ENCODE assay signal across 8 mouse cellular contexts in genomic region chr15:96696486-96697284, GRCm38 (mm10). TPM values are rescaled to one million over a fixed set of nuclear protein-coding genes. Genes with fewer than 3 reads are reported as not detected.
DNase-seq lines count a peak whose midpoint lies in the region; ATAC-seq and TF ChIP-seq lines count a peak whose summit lies in the region.

No protein-coding gene starts in this region.

- H3K27me3 ChIP-seq in kidney, embryonic 15.5 days: no peaks in the 10 kb centered on the region
- H3K27me3 ChIP-seq in hindbrain, embryonic 14.5 days (ENCODE audit: control insufficient read depth, insufficient read depth, low read length): no peaks in the 10 kb centered on the region
- H3K27me3 ChIP-seq in midbrain, embryonic 13.5 days: 0 out of 2 replicates have a peak, but pooled peaks cover under 1% of the 10 kb centered on the region

- H3K4me3 ChIP-seq in kidney, embryonic 15.5 days (replicated peaks): peak overlapping the region; percentile 92
- H3K4me3 ChIP-seq in bone marrow macrophage, adult 2 months (ENCODE audit: insufficient read depth, low read length): peak overlapping the region; percentile 48
- peak overlapping the region; percentile 93 for H3K4me3 ChIP-seq in hindbrain, embryonic 14.5 days (replicated peaks; ENCODE audit: low read length)
- H3K4me3 ChIP-seq in midbrain, embryonic 13.5 days (replicated peaks): peak overlapping the region; percentile 89

- 51% methylated on average over 13 of the region's 13 CpGs for WGBS in kidney, embryonic 15.5 days
- 69% methylated on average over 13 of the region's 13 CpGs for WGBS in hindbrain, embryonic 14.5 days
- 73% methylated on average over 13 of the region's 13 CpGs for WGBS in midbrain, embryonic 13.5 days

- intact Hi-C loops in left cerebral cortex, postnatal 36 days (cut with DNase I): loop anchor here (5.0 kb wide), 2 partner anchors 54 to 241 kb away; partner anchors contain the start of gene Slc38a1

- no peak for TF ChIP-seq POLR2A in bone marrow macrophage, adult 2 months (IDR thresholded peaks at IDR 0.05; ENCODE audit: borderline replicate concordance, low read depth, low read length)

- no peak for TF ChIP-seq CTCF in bone marrow macrophage, adult 2 months (IDR thresholded peaks at IDR 0.05; ENCODE audit: low read depth, low read length)

- H3K4me2 ChIP-seq in kidney, embryonic 15.5 days: peak overlapping the region; percentile 78
- peak overlapping the region; percentile 83 for H3K4me2 ChIP-seq in hindbrain, embryonic 14.5 days (replicated peaks)
- H3K4me2 ChIP-seq in midbrain, embryonic 13.5 days (replicated peaks): peak overlapping the region; percentile 76

- H3K4me1 ChIP-seq in kidney, embryonic 15.5 days: peaks cover 42% of the 10 kb centered on the region
- H3K4me1 ChIP-seq in bone marrow macrophage, adult 2 months (ENCODE audit: control insufficient read depth, insufficient read depth, low read length): peaks cover 18% of the 10 kb centered on the region
- peaks cover 39% of the 10 kb centered on the region for H3K4me1 ChIP-seq in hindbrain, embryonic 14.5 days (replicated peaks; ENCODE audit: control insufficient read depth, insufficient read depth, low read length)
- peaks cover 54% of the 10 kb centered on the region for H3K4me1 ChIP-seq in midbrain, embryonic 13.5 days (replicated peaks)

- 0 out of 2 replicates have a peak overlapping the region, but pooled peaks have one; percentile 25 for H3K27ac ChIP-seq in kidney, embryonic 15.5 days
- H3K27ac ChIP-seq in bone marrow macrophage, adult 2 months (ENCODE audit: insufficient read depth, low read depth, low read length): no peak overlapping the region
- H3K27ac ChIP-seq in hindbrain, embryonic 14.5 days: peak overlapping the region; percentile 36; the same call in 1 of the 2 replicates
- no peak overlapping the region for H3K27ac ChIP-seq in midbrain, embryonic 13.5 days

- DNase-seq in kidney, postnatal 36 days: no peak
- no peak for DNase-seq in hindbrain, embryonic 14.5 days (ENCODE audit: low spot score)
- no peak for DNase-seq in embryo, embryonic 9.5 days (ENCODE audit: extremely low spot score)
- DNase-seq in adrenal gland, adult 18-20 months (ENCODE audit: low spot score in 2 of 2): no peak
- no peak for DNase-seq in left cerebral cortex, postnatal 36 days (ENCODE audit: low spot score in 2 of 2)

- ATAC-seq in kidney, embryonic 15.5 days (replicated peaks; ENCODE audit: low FRiP score): no peak
- no peak for ATAC-seq in hindbrain, embryonic 14.5 days (ENCODE audit: low FRiP score)
- ATAC-seq in midbrain, embryonic 13.5 days: no peak

- no peaks in the 10 kb centered on the region for H3K9me3 ChIP-seq in kidney, embryonic 15.5 days (replicated peaks)
- no peaks in the 10 kb centered on the region for H3K9me3 ChIP-seq in hindbrain, embryonic 14.5 days (ENCODE audit: control insufficient read depth, low read length)
- H3K9me3 ChIP-seq in midbrain, embryonic 13.5 days: no peaks in the 10 kb centered on the region

- H3K9ac ChIP-seq in kidney, embryonic 15.5 days: peak overlapping the region; percentile 97
- peak overlapping the region; percentile 100 for H3K9ac ChIP-seq in hindbrain, embryonic 14.5 days
- peak overlapping the region; percentile 55; the same call in 1 of the 2 replicates for H3K9ac ChIP-seq in midbrain, embryonic 13.5 days (replicated peaks)

- peaks cover 69% of the 10 kb centered on the region for H3K36me3 ChIP-seq in kidney, embryonic 15.5 days
- peaks cover 68% of the 10 kb centered on the region for H3K36me3 ChIP-seq in hindbrain, embryonic 14.5 days (replicated peaks; ENCODE audit: control insufficient read depth, insufficient read depth)
- H3K36me3 ChIP-seq in midbrain, embryonic 13.5 days: peaks cover 55% of the 10 kb centered on the region

RNA-seq across cellular contexts. Expression of gene Slc38a2, which starts 2.8 kb away (rescaled TPM):
- 134 and 138 TPM in 2 replicates for polyA plus RNA-seq in kidney, embryonic 15.5 days (2015; fragmentation: Nextera tagmentation; extraction: Ambion mirVana)
- 80.7 and 83.9 TPM in 2 replicates for polyA plus RNA-seq in bone marrow macrophage, adult 2 months (2012; ENCODE audit: insufficient read depth, insufficient read length, missing spikeins)
- polyA plus RNA-seq in hindbrain, embryonic 14.5 days (2014; fragmentation: Nextera tagmentation; extraction: Ambion mirVana): 125 and 141 TPM in 2 replicates
- 149 and 152 TPM in 2 replicates for polyA plus RNA-seq in midbrain, embryonic 13.5 days (2015; fragmentation: Nextera tagmentation; extraction: Ambion mirVana)
- total RNA-seq in adrenal gland, adult 18-20 months (2021): 100 to 1,000 TPM; 103 to 210 TPM
- total RNA-seq in left cerebral cortex, postnatal 36 days (2021): 10 to 100 TPM; 76.0 to 96.7 TPM

RNA-seq across cellular contexts. Expression of gene Slc38a1, which starts 54.0 kb away (rescaled TPM):
- 69.9 and 74.8 TPM in 2 replicates for polyA plus RNA-seq in kidney, embryonic 15.5 days (2015; fragmentation: Nextera tagmentation; extraction: Ambion mirVana)
- polyA plus RNA-seq in bone marrow macrophage, adult 2 months (2012; ENCODE audit: insufficient read depth, insufficient read length, missing spikeins): 26.2 and 31.5 TPM in 2 replicates
- polyA plus RNA-seq in hindbrain, embryonic 14.5 days (2014; fragmentation: Nextera tagmentation; extraction: Ambion mirVana): 133 and 144 TPM in 2 replicates
- polyA plus RNA-seq in midbrain, embryonic 13.5 days (2015; fragmentation: Nextera tagmentation; extraction: Ambion mirVana): 156 and 159 TPM in 2 replicates
- total RNA-seq in adrenal gland, adult 18-20 months (2021): 10 to 100 TPM; 23.6 to 28.5 TPM
- total RNA-seq in left cerebral cortex, postnatal 36 days (2021): 100 to 1,000 TPM; 103 TPM

Comparison
In these comparisons a context has a peak if more than half of its experiments do, and no peak if none do; other contexts are left out.
1. H3K27ac ChIP-seq: peak in kidney, embryonic 15.5 days (single experiment) and hindbrain, embryonic 14.5 days (single experiment); none in bone marrow macrophage, adult 2 months (single experiment) and midbrain, embryonic 13.5 days (single experiment).
2. Peak in every context shown above with its lines, with median percentiles within 50 percentile points of each other: H3K4me2 ChIP-seq, H3K4me3 ChIP-seq and H3K9ac ChIP-seq.